Mouse (Mus musculus): ENCODE results near the gene P2rx3. TPM values are rescaled to one million over a fixed set of nuclear protein-coding genes. Genes with fewer than 3 reads are reported as not detected.

The P2rx3 gene
- total RNA-seq, 2 experiments from 2014 or later = 0.46 to 1.5 TPM

DNA sequence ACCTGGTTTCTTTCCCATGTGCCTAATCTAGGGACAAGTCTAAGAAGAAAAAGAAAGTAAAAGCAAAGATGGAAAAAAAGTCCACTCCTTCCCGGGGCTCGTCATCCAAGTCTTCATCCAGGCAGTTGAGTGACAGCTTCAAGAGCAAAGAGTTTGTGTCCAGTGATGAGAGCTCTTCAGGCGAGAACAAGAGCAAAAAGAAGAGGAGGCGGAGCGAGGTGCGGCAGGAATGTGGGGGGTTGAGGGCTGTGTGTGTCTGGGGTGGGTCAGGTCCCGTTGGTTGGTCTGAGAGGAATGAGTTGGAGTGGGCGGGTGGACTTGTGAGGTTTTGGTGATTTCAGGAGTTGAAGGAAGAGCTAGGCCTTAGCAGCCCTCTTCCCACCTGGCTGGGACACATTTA lies 9.0 kb upstream of the P2rx3 start:
- no peak for ATAC-seq (replicated peaks; ENCODE audit: poor library complexity)

GRCm38 (mm10) chr2:85043623-85044022 lies 6.4 kb upstream of the P2rx3 start:
- ATAC-seq (replicated peaks; ENCODE audit: poor library complexity) = no peak

DNA sequence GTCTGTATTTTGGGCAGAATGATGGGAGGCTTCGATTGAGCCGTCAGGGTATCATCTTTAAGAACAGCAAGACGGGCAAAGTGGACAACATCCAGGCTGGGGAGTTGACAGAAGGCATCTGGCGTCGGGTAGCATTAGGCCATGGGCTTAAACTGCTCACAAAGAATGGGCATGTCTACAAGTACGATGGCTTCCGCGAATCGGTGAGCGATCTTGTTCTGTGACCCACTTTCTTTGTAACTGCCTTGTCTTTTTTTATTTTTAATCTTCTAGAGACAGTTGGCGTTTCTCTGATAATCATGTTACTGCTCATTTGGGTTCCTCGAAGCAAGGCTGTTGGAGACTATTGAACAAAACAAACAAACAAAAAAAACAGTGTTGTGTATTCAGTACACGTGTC lies 1.1 kb upstream of the P2rx3 start:
- ATAC-seq (replicated peaks; ENCODE audit: poor library complexity) = no peak

DNA sequence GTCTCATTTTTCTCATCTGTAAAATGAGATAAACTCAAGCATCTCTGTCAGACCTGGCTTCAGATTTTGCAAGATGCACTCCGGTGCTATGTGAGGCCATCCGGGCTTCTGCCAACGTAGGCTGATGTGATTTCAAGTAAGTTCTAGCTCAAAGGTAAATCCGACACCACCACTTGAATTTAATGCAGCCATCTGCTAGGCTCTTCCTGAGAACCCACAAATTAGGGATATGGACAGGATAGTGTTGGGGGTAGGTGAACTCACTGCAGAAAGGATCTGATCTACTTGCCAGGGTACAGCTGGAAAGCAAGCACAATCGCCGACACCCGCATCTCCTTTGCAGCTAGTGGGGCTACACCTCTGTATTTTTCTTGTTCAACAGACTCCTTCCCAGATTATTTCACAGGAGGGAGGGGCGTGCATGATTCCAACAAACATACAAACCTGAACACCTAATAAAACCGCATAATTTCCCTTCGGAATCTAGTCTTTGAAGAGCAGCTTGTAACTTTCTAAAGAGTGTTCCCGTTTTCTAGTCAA lies 685 bp downstream of the P2rx3 start:
- no peak for ATAC-seq (replicated peaks; ENCODE audit: poor library complexity)

DNA sequence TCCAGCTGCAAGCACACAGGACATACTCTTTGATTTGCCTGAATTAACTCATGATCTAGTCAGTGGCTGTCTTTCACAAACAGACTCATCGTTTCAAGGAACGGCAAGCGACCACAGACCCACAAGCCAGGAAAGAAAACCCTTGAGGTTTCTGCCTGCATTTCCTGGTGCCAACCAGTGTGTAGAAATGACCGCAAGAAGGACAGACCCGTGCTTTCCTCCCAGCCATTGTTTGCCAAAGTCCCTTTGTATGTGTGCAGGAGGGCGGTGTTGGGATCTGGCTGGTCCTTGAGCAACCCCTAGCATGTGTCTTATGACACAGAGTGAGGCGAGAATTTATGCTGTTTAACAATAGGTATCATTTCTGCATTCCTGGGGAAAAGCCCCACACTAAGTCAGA lies 3.1 kb downstream of the P2rx3 start:
- ATAC-seq (replicated peaks; ENCODE audit: poor library complexity) = peak; percentile 56

DNA sequence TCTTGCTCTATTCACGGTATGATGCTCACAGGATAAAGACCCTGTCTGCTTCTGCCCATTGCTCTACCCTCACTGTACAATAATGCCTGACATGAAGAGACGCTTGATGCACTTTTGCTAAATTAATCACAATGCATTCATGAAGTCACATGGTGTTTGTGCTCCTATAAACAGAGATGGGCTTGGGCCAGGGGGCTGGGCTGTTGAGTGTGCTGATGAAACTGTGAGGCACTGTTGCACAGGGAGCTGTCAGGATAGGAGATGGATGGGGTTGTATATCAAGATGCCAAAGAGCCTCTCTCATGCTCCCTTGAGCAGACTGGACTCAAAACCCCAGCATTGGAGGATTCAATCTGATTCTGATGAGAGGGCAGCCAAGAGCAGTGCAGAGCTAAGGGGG lies 4.1 kb downstream of the P2rx3 start:
- ATAC-seq (replicated peaks; ENCODE audit: poor library complexity) = no peak

DNA sequence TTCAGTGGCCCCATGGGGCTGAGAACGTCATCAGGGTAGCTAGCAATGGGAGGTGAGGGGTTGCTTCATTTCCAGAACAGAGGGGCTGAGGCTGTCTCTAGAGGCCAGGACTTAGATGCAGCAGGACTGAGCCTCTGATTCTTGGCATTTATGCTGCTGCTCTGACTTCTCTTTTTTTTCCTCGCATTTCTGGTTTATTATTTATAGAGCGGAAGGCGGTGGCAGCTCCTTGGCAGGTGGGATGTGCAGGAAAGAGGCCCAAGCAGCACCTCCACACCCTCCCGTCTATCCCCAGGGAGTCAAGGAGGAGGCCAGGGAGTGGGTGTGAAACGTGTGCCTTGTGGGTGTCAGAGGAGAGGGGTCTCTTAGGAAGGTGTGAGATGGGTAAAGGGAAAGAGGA lies 6.3 kb downstream of the P2rx3 start:
- no peak for ATAC-seq (replicated peaks; ENCODE audit: poor library complexity)

- ATAC-seq (replicated peaks; ENCODE audit: poor library complexity) = no peak
These were observed 7.4 kb downstream of the P2rx3 start for GRCm38 (mm10) chr2:85029897-85030296.

DNA sequence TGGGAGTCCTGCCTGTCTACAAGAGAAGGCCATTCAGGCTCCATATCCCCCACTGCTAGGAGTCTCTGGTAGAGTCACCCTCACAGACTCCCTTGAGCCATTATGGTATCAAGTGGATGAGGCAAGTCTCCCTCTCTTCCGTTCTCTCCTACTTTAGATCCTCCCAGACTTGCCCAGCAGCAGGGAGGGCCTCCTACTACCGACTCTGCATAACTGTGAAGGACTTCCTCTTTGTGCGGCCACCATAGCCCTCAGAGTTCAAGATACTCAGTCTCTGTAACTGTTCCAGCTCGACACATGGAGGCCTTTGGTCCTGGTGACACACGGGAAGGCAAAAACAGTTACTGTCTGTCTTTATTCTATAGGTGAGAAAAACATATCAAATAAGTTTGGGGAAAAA lies 10.0 kb downstream of the P2rx3 start:
- ATAC-seq (replicated peaks; ENCODE audit: poor library complexity) = peak; percentile 75

DNA sequence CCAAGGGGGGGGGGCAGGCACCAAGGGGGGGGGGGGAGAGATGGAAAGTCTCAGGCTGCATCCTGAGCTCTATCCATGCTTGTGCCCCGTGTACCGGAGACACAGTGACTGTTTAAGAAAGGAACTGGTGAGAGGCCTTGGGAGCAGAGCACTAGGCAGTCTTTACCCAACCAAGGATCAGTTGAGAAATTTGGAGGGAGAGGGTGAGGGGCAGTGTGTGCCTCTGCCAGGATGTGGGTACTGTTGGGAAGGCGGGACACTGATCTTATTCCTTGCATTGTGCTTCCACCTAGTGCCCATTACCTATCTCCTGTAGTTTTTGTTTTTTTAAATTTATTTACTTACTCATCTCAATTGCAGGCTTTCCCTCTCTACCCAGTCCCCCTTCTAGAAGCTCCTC lies 11.1 kb downstream of the P2rx3 start:
- ATAC-seq (replicated peaks; ENCODE audit: poor library complexity) = peak; percentile 60

DNA sequence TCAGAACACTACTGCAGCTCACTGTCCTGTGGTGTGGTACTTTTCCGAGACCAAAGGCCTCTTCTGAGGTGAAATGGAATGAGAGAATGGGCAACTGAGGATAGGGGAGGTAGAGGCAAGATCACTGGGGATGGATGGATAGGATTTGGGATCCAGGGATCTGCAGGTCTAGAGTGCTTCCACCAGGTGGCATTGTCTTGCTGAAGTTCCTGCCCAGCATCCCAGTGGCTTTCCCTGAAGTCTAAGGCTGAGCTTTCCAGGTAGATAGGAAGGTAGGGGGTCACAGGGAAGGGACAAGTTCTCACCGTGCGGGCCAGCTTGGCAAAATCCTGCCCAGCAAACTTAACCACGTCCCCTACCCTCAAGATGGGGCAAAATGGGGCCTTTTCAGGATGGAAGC lies 15.2 kb downstream of the P2rx3 start:
- ATAC-seq (replicated peaks; ENCODE audit: poor library complexity) = no peak; the same call in 1 of the 2 replicates

- peak; percentile 44 for ATAC-seq (replicated peaks; ENCODE audit: poor library complexity)
These were observed 22.7 kb downstream of the P2rx3 start for GRCm38 (mm10) chr2:85014588-85014982.

DNA sequence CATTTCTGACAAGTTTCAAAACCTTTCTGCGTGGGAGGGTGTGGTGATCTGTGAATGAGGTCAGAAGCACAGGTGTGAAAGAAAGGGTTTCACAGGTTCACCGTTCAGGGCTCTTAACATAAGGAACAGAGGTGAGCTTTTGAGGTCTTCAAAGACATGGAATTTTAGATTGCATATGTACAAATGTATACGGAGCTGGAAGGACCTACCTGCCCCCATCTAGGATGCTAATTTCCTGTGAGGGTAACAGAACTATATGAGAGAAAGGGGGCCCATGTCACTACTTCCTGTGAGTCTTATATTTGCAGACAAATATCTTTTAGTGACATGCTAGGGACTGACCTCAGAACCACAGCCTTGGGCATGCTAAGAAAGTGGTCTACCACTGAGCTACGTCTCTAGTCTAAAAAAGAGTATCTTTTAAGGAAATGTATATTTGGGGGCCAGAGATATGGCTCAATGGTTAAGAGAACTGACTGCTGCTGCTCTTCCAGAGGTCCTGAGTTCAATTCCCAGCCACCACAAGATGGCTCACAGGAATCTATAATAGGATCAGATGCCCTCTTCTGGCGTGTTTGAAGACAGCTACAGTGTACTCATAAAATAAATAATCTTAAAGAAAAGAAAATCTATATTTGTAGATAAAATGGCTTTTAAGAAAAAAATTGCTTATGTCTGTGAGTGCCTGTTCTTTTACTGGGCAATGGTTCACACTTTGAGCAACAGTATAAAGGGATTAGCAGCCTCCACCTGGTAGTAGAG lies 23.3 kb downstream of the P2rx3 start:
- ATAC-seq (replicated peaks; ENCODE audit: poor library complexity) = 0 out of 2 replicates have a peak, but pooled peaks have one; percentile 4

DNA sequence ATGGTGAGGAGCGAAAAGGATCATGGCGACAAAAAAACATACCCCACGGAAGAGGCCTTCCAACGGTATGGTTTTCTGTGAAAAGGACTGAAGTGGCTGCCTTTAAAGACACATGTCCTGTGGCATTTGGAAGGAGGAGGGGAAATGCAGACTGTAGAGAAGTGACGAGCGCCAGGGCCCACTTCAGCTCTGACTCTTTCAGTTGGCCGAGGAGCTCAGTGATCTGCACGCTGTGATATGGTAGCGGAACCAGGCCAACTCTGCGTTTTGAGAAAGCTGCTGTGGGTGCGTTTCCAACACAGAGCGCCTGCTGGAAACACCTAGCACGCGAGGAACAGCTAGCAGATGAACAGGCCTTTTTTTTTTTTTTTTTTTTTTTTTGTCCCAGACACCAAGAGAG lies 24.6 kb downstream of the P2rx3 start:
- ATAC-seq (replicated peaks; ENCODE audit: poor library complexity) = peak; percentile 51

DNA sequence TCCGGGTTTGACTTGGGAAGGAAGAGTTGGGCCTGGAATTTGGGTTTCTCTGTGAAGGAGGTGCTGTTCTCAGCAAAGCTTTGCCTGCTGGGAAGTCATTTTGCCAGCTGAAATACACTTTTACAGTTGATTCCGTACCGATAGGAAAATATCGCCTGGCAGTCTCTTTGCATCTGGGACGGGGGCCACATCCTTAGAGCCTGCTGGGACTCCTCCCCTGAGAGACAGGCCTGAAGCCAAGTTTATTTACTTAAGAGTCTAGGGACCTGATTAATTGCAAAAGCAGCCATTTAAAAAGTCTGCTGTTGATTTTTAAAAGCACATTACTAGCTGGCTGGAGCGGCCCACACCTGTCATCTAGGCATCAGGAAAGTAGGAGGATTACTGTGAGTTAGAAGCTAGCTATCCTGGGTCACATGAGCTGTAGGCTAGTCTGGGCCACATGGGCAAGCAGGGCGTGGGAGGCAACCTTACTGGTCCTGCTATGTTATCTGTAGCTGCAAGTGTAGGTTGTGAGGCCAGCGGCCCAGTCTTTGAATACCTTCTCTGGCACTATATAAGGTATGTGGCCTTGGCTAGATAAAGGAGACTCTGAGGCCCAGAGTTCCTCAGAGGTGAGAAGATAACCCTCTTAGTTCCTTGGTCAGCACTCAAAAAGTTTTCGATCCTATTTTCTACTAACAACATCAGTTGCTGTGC lies 25.2 kb downstream of the P2rx3 start:
- ATAC-seq (replicated peaks; ENCODE audit: poor library complexity) = peak; percentile 70

- ATAC-seq (replicated peaks; ENCODE audit: poor library complexity) = no peak
These were observed 28.1 kb downstream of the P2rx3 start for GRCm38 (mm10) chr2:85009212-85009611.

- peak; percentile 67 for ATAC-seq (replicated peaks; ENCODE audit: poor library complexity)
These were observed 29.5 kb downstream of the P2rx3 start for GRCm38 (mm10) chr2:85007729-85008128.

GRCm38 (mm10) chr2:85006600-85006999 lies 30.7 kb downstream of the P2rx3 start:
- no peak for ATAC-seq (replicated peaks; ENCODE audit: poor library complexity)

GRCm38 (mm10) chr2:85004341-85004740 lies 32.9 kb downstream of the P2rx3 start:
- ATAC-seq (replicated peaks; ENCODE audit: poor library complexity) = no peak

- ATAC-seq (replicated peaks; ENCODE audit: poor library complexity) = no peak
These were observed 34.7 kb downstream of the P2rx3 start for GRCm38 (mm10) chr2:85002575-85002974.

GRCm38 (mm10) chr2:85001497-85001896 lies 35.8 kb downstream of the P2rx3 start:
- no peak for ATAC-seq (replicated peaks; ENCODE audit: poor library complexity)

GRCm38 (mm10) chr2:84999486-85000181 lies 37.6 kb downstream of the P2rx3 start:
- peak; percentile 86 for ATAC-seq (replicated peaks; ENCODE audit: poor library complexity)

Data from megakaryocyte progenitor cell, adult 5-6 weeks (primary cell).